Mouse (Mus musculus) hindbrain, embryonic 12.5 days (tissue): ENCODE measurements around the gene Btf3l4. TPM values are rescaled to one million over a fixed set of nuclear protein-coding genes. Genes with fewer than 3 reads are reported as not detected.

Source experiments
- polyA plus RNA-seq: library from polyadenylated mRNA; unstranded; fragments of >200 nt; fragmentation: Nextera tagmentation; extraction: Ambion mirVana; gene quantifications from 2 replicates; pipeline ENCODE4 v1.2.1, GENCODE M21; 2016

Gene Btf3l4
- polyA plus RNA-seq, 1 experiment from 2014 or later: 225 TPM

Other genes starting within 250 kb of the Btf3l4 start
- gene Cc2d1b, start 213.7 kb downstream of the Btf3l4 start, polyA plus RNA-seq: 24.7 and 29.7 TPM in 2 replicates
- gene 3110021N24Rik, start 114.0 kb downstream of the Btf3l4 start, polyA plus RNA-seq: 1.6 and 2.4 TPM in 2 replicates
- gene Zfyve9, start 52.8 kb downstream of the Btf3l4 start, polyA plus RNA-seq: 6.0 and 6.4 TPM in 2 replicates
- gene Txndc12, start 987 bp upstream of the Btf3l4 start, polyA plus RNA-seq: 97.2 and 103 TPM in 2 replicates
- 37.0 and 39.8 TPM in 2 replicates for gene Kti12, start 14.2 kb upstream of the Btf3l4 start, polyA plus RNA-seq
- gene A730015C16Rik, start 15.0 kb upstream of the Btf3l4 start, polyA plus RNA-seq: 1.6 and 3.1 TPM in 2 replicates
- 39.5 and 45.5 TPM in 2 replicates for gene Rab3b, start 45.4 kb upstream of the Btf3l4 start, polyA plus RNA-seq
- gene Nrd1, start 167.0 kb upstream of the Btf3l4 start, polyA plus RNA-seq: 113 and 120 TPM in 2 replicates